Mouse (Mus musculus) central nervous system, embryonic 14 days (tissue): ENCODE data around the gene Lrrc3b. TPM values are rescaled to one million over a fixed set of nuclear protein-coding genes. Genes with fewer than 3 reads are reported as not detected.

Source experiments
- polyA plus RNA-seq: library from polyadenylated mRNA; depleted of rRNA; stranded (reverse); fragments of >200 nt; gene quantifications from 2 replicates; pipeline ENCODE4 v1.2.3, GENCODE M21; 2012; rRNA removed

The Lrrc3b gene
- 8.0 and 8.7 TPM in 2 replicates for polyA plus RNA-seq

DNA sequence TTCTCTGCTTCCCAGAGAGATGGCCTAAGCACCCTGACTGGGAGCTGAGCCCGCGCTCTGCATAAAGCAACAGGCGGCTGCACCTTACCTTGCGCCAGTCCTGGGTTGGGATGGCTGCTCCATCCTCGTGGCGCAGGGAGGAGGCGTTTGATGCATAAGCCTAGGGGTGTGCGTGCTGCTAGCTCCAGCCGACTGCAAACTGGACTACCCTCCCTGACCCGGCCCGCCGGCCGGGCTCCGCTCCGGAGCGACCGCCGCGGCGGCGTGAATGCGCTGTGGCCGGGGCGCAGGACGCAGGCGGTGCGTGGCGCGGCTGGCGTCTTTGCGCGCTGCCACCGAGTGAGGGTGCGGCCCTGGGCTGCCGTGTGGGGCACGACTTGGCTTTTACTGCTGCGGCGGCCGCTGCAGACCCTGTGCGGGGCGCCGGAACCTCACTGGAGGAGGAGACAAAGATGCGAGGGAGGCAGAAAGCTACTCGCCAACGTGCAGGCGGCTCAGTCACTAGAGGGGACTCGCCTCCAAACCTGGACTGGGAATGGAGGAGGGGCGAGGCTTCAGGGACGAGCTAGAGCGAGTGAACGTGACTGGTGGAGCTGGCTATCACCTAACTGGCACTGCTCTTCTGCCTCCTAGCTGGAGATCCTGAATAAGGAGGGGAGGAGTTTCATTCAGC lies at the start of gene Lrrc3b:
Gene Lrrc3b, minus strand, starts transcription at position 503 of the 673 bp plus-strand sequence.

